Mouse (Mus musculus) urinary bladder, adult 2 months (tissue): ENCODE measurements around the gene H3f3a. TPM values are rescaled to one million over a fixed set of nuclear protein-coding genes. Genes with fewer than 3 reads are reported as not detected.

ENCODE experiments used
- DNase-seq: peaks from one replicate; pipeline ENCODE4 v3.0.0; 2022; ENCODE audit warnings: low spot score
- polyA plus RNA-seq: library from polyadenylated mRNA; depleted of rRNA; stranded (reverse); fragments of >200 nt; gene quantifications from 2 replicates; pipeline ENCODE4 v1.2.3, GENCODE M21; 2012; rRNA removed

H3f3a gene
- polyA plus RNA-seq, 1 experiment = 870 TPM

GRCm38 (mm10) chr1:180762679-180763078, 51.1 kb downstream of the H3f3a start:
- no peak for DNase-seq

GRCm38 (mm10) chr1:180762180-180762579, 51.6 kb downstream of the H3f3a start:
- DNase-seq = no peak

- no peak for DNase-seq
Observed at GRCm38 (mm10) chr1:180757956-180758520, 55.7 kb downstream of the H3f3a start.

- no peak for DNase-seq
Observed at GRCm38 (mm10) chr1:180757252-180757955, 56.3 kb downstream of the H3f3a start.

- no peak for DNase-seq
Observed at GRCm38 (mm10) chr1:180756711-180757110, 57.0 kb downstream of the H3f3a start.

- DNase-seq = no peak
Observed at GRCm38 (mm10) chr1:180754376-180754775, 59.4 kb downstream of the H3f3a start.

GRCm38 (mm10) chr1:180752115-180752514, 61.6 kb downstream of the H3f3a start:
- no peak for DNase-seq

Other genes with a start within 250 kb of the H3f3a start
- gene Parp1, start 245.0 kb downstream of the H3f3a start, polyA plus RNA-seq = 43.7 and 45.7 TPM in 2 replicates
- 3.2 and 3.3 TPM in 2 replicates for gene Lin9, start 172.8 kb downstream of the H3f3a start, polyA plus RNA-seq
- not detected in 2 replicates for gene Mixl1, start 116.9 kb downstream of the H3f3a start, polyA plus RNA-seq
- 35.4 and 36.5 TPM in 2 replicates for gene Acbd3, start 87.9 kb downstream of the H3f3a start, polyA plus RNA-seq
- gene Sde2, start 37.2 kb upstream of the H3f3a start, polyA plus RNA-seq = 18.3 and 19.0 TPM in 2 replicates
- gene Lefty2, start 79.2 kb upstream of the H3f3a start, polyA plus RNA-seq = 0.29 and 0.44 TPM in 2 replicates
- 34.1 and 46.5 TPM in 2 replicates for gene Pycr2, start 90.3 kb upstream of the H3f3a start, polyA plus RNA-seq
- gene Lefty1, start 121.1 kb upstream of the H3f3a start, polyA plus RNA-seq = 27.3 and 32.8 TPM in 2 replicates
- gene Tmem63a, start 128.4 kb upstream of the H3f3a start, polyA plus RNA-seq = 72.8 and 80.0 TPM in 2 replicates
- 159 and 184 TPM in 2 replicates for gene Ephx1, start 207.0 kb upstream of the H3f3a start, polyA plus RNA-seq
- gene 9130409I23Rik, start 237.3 kb upstream of the H3f3a start, polyA plus RNA-seq = 0.28 and 0.33 TPM in 2 replicates